Mouse (Mus musculus): ENCODE measurements around the gene Disp3. TPM values are rescaled to one million over a fixed set of nuclear protein-coding genes. Genes with fewer than 3 reads are reported as not detected.

The Disp3 gene
- total RNA-seq, 2 experiments from 2014 or later = 29.4 to 32.3 TPM

DNA sequence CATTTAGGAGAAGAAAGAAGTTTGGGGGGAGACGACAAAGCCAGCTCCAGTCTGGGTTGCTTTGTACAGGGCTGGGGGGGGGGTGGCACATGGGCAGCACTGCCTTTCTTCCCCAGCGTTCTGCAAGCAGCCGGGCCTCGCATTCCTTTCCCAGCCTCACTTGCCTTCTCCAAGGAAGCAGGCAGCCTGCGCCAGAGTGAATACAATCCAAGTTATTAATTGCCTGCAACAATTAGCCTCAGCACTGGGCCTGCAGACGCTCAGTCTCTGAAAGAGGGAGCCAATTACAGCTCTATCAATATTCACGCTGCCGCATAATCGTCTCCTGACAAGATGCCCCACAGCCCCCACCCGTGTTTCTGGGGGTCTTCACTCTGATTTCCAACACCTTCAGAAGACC, 4.1 kb upstream of the Disp3 start:
- peak in 1 of 2 experiments; percentile 73 for DNase-seq (ENCODE audit: low spot score in 2 of 2)

DNA sequence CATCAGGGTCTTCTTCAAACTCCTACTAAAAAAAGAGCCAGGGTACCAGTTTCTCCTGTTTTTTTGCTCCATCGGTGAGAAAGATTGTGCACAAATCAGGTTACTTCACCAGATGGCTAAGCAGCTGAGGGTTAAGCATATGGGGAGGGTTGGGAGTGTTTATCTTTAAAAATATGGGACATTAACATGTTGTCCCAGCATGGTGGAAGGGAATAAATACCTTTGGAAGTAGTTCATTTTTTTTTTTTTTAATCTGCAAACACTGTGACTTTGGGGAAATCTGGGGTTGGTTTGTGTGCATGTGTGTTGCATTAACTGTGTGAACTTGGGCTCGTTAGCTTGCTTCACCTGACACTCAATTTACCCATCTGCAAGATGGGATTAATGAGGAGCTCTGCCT, 3.3 kb upstream of the Disp3 start:
- no peak for DNase-seq (ENCODE audit: low spot score in 2 of 2)

DNA sequence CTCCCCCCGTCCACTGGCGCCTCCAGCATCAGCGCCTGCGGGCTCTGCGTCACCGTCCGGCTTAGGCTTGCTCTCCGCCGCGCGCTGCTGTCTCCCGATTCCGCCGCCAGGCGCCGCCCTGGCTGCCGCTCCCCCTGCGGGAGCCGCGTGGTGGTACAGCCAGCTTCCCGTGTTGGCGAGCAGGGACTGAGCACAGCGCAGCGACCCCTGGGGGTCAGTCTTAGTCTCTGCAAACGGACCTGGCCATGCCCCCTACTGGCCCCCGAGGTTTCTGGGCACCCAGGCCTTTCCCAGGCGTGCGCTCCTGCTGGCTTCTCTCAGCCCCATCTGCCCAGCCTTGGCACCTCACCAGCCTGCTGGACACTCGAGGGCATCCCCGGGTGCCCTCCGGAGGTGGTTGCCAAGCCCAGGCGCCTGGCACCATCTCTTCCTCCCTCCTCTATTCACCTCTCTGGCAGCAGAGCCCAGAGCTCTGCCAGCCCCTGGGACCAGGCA, 337 bp upstream of the Disp3 start:
- DNase-seq (ENCODE audit: low spot score in 2 of 2) = peak; percentile 94 to 95

DNA sequence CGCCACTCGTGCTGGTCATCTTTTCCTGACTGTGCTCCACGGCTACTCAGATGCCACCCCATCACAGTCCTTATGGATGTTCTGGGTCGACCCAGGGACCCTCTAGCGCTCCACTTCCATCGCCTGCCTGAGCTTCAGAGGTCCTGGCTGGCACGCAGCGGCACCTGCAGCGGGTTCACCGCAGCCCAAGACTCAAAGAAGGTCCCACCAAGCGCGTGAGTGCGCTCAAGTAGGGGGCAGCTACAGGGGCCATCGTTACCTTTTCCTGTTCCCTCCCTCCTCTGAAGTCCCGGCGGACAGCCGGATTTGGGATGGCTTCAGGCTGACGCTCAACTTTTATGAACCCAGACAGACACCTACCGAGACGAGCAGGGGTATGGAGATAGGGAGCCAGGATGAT, 724 bp downstream of the Disp3 start:
- no peak for DNase-seq (ENCODE audit: low spot score in 2 of 2)

DNA sequence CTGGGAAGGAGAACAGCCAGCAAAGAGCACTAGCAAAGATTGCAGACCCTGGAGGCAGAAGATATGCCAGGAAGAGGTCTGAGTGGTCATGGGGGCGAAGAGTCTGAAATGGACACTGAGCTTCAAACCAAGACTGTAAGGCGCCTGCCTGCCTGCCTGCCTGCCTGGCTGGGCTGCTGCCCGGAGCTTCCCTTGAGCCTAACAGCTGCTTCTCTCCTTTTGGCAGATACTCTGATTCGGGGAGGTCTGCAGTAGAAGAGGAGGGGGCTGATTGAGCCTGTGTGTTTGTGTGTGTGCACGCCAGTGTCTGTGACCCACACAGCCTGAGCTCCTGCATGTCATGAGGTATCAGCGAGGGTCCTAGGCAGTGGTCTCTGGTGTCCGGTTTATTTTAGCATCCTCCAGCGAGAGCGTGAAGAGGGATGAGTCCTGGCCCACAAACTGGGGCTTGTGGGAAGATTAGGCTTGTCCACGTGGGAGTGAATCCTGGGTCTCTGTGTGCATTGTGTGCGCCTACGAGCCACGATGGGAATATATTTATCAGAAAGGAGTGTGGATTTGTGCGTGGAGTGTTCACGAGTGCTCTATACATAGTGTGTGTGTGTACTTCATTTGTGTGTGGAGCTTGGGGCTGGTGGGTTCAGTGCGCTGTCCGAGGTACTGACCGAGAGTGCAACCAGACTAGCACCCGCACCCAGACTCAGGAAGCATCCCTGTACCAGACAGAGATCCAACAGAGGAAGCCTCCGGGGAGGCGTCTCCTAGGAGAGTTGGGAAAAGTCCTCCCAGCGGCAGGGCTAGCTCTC, 1.3 kb downstream of the Disp3 start:
- DNase-seq (ENCODE audit: low spot score in 2 of 2) = peak in 1 of 2 experiments; percentile 36

DNA sequence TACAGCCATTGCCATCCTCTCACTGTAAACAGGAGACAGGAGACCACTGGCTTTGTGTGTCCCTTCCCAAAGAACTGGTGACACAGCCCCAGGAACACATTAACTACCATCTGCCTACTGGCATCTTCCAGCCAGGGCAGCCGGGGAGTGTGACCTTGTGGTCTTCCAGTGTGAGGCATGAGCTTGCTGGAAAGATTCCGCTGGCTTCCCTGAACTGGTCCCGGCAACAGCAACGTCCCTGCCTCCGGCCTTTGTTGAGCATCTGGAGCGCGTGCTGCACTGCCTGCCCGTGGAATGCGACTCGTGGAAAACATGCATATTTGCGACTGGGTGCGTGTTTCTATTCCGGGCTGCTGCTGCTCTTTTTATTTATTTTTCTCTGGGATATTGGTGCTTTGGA, 3.5 kb downstream of the Disp3 start:
- no peak for DNase-seq (ENCODE audit: low spot score in 2 of 2)

DNA sequence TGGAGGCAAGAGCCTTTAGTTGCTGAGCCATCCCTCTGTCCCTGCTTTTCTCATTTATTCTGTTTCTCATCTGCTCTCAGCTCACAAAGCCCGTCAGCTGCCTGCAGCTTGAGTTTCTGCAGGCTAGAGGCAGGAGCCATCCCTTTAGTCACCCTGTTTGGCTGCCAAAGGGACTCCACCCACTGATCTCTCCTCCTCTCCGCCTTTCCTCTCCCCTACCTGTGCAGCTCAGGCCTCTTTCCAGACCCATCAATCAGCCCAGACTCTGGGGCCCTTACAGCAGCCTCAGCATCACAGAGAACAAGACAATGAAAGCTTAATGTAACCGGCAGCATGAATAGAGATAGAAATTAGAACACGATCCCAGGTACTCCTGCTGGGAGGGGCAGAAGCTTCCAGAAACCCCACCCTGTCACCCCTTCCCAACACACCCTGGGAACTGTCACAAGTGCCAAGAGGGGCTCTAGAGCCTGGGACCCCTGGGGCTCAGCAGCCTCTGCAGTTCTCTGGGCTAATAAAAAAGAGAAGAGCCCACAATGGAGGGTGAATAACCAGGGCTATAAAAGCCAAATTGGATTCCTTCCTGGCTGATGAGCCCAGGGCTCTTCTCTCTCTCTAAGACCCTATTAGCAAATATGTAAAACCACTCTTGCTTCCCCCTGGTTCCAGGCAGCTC, 10.8 kb downstream of the Disp3 start:
- DNase-seq (ENCODE audit: low spot score in 2 of 2) = no peak

DNA sequence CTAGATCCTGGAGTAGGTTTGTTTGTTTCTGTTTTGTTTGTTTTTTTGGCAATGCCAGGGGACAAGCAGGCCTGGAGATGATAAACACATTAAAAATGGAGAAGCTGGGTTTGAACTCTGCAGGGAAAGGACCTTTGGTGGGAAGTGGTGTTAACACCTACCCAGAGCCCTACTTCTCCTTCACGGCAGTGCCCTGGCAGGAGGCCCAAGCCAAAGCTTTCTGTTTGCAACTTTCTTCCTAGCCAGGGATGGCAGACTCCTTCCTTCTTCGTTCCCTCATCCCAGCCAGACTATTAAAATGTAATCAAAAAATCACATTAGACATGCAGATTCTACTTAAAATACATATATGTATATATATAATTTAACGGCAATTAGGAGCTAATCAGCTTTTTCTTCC, 13.1 kb downstream of the Disp3 start:
- DNase-seq (ENCODE audit: low spot score in 2 of 2) = no peak

DNA sequence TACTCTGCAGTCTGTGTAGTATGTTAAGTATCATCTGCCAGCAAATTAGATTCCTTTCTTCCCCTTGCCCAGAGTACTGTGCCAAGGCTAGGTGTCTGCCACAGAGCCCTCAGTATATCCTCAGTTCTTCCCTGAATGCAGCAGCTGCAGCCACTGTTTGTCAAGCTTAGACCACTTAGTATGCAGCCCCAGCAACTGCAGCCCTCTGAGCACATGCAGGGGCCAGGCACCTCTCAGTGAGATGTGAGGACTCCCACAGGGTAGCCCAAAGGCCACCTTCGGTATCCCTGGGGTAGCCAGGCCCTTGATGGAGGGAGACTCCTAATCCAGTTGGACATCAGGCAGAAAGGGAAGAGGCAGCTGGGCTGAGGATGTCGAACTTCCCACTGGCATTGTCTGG, 14.5 kb downstream of the Disp3 start:
- no peak for DNase-seq (ENCODE audit: low spot score in 2 of 2)

DNA sequence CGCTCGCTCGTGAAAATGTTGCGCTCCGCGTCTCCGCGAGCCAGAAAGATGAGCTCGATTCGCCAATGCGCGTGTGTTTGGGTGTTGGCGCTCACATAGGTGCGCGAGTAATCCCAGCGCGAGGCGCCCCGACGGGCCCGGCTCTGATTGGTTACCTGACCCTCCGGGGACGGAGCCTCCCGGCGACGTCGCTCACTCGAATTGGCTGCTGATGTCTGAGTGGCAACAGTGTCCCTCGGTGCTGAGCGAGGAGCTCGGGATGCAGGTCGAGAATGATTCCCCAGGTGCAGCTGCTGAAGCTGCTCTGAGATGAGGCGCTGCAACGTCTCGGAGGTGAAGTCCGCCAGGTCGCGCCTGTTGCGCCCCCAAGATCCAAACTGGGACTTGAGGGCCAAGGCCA, 16.1 kb downstream of the Disp3 start:
- no peak for DNase-seq (ENCODE audit: low spot score in 2 of 2)

DNA sequence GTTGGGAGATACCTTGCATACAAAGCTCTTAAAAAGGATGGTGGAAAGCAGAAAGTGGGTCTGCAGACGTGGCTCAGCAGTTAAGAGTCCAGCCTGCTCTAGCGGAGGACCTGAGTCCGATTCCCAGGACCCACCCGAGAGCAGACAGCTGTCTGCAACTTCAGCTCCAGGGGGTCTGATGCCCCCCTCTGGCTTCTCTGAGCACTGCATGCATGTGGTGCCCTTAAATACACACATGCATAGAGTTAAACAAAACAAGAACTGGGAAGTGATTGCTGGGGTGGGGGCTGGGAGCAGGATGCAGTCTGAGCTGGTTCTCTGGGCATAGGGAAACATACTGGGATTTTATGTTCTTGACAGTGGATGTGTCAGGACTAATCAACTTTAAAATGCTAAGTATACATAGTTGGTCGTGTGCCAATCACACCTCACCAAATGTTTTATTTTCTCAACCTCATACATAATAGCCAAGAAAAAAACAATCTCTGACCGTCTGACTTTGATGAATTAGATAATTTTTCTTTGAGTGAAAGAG, 20.7 kb downstream of the Disp3 start:
- no peak for DNase-seq (ENCODE audit: low spot score in 2 of 2)

DNA sequence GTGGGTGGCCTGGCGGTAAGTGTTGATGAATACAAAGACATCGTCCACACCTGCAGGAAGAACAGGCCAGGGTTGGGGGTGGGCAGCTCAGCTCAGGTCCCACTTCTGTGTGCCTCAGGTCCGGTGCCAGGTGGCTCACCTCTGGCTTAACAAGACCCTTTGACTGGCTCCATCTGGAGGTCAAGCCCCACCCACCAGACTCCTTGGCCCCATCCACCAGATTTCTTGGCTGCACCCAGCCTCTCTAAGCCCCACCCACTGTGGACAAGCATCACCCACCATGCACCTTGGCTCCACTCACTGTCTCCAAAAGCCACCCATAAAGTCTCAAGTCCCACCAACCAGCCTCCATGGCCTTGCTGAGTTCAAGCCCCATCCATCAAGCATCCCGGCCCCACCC, 27.8 kb downstream of the Disp3 start:
- DNase-seq (ENCODE audit: low spot score in 2 of 2) = no peak

DNA sequence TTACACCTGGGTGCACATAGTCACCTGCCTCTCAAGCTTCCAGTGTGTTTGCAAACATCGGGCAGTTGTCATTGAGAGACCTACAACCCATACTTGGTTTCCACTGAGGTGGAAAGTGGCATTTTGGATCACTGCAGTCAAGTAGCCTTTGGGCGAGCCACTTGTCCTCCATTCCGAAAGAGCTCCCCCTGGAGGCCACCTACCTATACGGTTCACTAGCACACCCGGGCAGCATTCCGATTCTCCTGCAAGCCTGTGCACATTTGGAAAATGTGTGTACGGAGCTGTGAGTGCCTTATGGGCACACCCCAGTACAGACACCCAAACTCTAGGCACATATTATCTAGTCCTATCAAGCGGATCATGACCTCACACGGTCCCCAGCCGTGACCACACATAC, 38.4 kb downstream of the Disp3 start:
- DNase-seq (ENCODE audit: low spot score in 2 of 2) = no peak

DNA sequence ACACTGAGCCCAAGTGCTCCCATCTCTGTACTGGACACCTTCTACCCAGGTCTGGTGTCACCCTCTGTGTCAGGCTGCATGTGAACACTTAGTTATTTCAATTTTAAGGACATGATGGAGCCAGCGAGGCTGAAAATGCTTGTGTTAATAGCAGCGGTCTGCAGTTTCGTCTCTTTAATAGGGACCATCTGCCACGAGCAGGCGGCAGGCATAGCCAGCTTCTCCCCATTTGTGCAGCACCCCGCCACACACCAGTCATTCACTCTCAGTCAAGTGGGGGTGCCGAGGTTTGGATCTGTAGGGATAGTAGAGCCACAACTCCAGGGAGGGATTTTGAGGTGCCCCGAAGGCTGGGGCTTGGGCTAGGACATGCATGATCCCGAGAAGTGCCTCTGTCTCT, 47.4 kb downstream of the Disp3 start:
- peak; percentile 61 to 75 for DNase-seq (ENCODE audit: low spot score in 2 of 2)

DNA sequence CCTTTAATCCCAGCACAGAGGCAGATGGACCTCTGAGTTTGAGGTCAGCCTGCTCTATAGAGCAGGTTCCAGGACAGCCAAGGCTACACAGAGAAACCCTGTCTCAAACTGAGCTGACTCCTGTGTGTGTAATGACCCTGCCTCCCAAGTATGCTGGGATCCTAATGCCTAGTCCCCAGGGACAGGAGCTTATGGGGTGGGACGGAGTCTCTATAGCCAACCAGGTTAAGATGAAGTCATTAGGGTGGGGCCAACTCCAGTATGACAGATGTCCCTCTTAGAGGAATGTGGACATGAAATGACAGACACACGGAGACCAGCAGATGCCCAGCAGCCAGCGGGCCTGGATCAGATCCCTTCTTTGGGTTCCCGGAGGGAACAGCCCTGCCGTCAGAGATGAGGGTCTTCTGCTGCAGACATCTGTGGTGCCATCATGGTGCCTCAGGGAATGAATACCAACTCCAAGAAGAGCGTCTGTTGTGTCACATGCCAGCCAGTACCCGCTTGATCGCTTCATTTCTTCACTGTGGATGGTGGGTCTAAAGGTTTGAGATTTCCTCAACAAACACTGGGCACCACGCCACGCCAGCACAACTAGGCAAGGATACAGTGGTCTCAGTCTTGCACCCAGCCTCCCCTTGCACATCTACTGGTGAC, 48.2 kb downstream of the Disp3 start:
- peak; percentile 53 to 85 for DNase-seq (ENCODE audit: low spot score in 2 of 2)

DNA sequence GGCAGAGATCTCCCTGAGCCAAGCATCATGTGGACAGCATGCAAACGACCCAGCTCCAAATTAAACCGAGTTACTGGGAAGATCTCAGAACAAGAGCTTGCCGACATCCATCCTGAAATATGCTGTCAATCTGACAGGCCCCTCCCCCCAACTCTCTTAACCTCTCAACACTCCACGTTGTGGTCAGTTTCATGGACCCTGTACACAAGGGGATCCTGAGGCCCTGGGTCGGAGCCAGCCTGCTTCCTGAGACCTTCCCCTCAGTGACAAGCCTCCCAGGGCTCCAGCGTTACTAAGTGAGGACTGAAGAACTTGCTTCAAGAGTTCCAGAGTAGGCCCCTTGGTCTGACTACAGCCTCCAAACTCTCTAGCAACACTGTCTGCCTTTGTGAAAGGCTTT, 48.8 kb downstream of the Disp3 start:
- no peak for DNase-seq (ENCODE audit: low spot score in 2 of 2)

DNA sequence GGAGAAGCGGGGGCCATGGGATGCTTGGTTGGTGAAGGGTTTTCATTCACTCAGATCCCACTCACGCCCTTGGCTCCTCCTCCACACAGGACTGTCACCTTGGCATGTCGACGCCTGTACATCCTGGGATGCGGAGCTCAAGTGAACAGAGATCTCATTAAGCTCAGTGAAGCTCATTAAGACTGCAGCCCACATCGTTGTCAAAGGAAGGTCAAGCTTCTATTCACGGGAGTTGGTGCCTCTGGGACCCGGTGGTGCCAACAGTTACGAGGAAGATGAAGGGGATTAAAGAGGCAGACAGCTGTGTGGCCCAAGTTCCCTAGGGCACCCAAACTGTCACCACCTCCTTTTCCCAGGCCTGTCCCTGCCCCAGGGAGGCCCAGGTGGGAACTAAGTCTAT, 49.5 kb downstream of the Disp3 start:
- DNase-seq (ENCODE audit: low spot score in 2 of 2) = no peak

DNA sequence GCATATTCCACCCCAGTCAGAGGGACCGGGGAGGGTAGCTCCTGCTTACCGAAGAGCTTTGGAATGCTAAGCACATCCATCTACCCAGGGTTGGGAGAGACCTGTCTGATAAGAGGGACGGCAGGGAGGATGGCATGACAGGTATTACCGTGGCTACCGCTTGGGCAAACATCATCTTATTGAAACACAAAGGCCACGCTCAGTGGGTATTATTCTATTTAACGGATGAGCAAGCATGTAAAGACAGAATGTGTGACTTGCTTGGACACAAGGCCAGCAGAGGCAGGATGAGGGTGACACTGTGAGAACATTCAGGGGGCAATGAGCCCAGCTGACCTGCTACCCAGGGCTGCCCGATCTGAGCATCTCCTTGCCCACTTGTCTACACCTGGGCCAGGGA, 51.1 kb downstream of the Disp3 start:
- DNase-seq (ENCODE audit: low spot score in 2 of 2) = no peak

DNA sequence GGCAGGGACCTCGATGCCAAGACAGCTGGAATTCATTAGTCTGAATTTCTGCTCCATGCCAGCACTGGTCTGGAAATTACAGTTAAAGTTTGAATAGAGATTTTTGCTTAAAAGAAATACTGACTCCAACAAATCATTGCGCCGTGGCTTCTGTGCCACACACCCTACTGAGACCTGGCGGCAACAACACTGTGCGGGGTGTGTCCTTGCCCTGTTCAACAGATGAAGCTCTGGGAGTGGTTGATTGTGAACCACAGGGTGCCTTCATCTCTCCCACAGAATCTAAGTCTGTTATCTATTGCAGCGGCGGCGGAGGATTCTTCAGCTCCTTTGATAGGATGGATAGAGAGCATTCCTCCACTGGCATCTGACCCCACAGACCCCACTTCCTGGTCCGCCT, 54.7 kb downstream of the Disp3 start:
- no peak for DNase-seq (ENCODE audit: low spot score in 2 of 2)

DNA sequence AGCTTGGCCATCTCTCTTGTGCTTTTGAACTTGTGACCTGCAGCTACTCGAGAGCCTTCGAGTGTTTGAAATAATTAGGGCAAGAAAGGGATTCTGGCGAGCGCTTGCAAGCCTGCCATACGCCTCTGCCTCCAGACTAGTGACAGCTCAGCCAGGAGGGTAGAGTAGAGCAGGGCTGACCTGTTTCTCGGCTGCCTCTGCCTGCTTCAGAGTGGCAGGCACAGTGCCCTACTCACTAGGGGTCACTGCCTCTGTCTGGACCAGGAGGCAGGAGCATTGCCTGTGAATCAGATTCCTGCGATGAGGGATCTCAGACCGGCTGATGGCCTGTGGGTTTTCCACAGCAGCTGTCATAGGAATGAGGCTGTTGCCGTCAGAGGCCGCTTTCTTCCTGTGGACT, 55.1 kb downstream of the Disp3 start:
- DNase-seq (ENCODE audit: low spot score in 2 of 2) = no peak

DNA sequence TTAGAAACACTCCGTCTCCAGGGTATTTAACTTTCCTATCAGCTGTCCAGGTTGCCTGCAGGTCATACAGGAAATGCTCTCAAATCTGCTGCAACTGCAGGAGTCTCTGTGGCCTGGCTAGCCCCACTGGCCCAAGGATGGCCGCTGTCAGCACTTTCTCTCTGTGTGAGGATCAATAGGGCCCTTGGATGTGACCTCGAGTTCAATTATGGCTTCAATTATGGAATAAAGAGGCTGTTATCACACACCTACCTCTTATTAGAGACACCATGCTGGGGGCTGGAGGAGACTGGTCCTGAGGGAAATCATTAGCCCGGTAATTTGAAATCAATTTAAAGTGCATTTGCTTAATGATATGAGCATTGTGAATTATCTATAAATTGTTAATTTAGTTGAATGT, 55.6 kb downstream of the Disp3 start:
- DNase-seq (ENCODE audit: low spot score in 2 of 2) = no peak

DNA sequence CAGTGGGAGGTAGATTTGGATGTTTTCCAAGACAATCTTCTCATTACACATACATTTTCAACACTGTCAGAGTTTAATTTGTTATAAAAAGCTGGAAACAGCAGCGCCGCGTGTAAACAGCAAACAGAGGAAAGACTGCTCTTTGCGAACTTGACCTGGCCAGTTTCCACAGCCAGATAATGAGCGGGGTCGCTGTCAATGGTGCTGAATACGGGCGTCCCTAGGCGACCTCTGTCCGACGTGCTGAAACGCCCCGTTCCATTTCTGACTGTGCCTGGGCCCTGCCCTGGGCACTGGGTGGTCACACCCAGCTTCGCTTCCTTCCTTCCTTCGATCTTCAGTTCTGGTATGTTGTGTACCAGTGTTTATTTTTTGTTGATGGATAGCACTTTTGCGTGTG, 58.1 kb downstream of the Disp3 start:
- no peak for DNase-seq (ENCODE audit: low spot score in 2 of 2)

Measured in layer of hippocampus, postnatal 14 days (tissue).